Mouse (Mus musculus): ENCODE data around the gene Atg16l1. TPM values are rescaled to one million over a fixed set of nuclear protein-coding genes. Genes with fewer than 3 reads are reported as not detected.

Gene Atg16l1
- 10 to 100 TPM; 25.6 to 27.9 TPM for total RNA-seq (2021)

DNA sequence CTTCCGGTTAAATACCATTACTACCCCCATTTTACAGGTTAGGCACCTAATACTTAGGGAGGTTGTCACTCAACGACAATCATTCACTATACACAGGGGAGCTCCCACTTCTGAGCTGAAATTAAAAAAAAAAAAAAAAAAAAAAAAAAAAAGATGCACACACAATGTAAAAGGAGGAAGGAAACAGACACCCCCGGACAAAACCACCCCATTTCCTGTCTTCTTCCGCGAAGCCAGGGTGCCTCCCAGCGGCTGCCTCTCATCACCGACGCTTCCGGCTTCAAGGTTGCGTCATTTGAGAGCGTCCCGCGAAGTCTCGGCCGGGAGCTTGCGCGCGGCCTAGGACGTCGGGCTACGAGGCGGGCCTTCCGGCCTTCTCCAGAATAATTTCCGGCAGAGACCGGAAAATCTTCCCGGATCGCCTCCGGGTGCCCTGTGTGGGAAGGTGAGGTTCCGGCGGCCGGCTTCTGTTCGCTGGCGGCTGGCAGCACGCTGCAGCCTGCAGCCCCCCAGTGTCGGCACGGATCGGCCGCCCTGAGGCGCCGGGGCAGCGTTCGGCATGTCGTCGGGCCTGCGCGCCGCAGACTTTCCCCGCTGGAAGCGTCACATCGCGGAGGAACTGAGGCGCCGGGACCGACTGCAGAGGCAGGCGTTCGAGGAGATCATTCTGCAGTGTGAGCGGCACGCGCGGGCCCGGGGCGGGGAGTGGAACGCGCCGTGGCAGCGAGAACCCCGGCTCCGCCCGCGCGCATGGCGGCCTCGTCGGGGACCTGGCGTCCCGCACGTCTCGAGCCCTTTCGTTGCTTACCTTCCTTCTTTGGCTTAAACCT, at the start of gene Atg16l1:
Atg16l1 (plus strand) TSS at position 230 of the 830 bp plus-strand sequence.
- intact Hi-C loops (cut with DNase I) = loop anchor here (2.0 to 10.0 kb wide), 3 partner anchors 166 to 541 kb away; partner anchors contain the start of gene Eif4e2
- peak; percentile 96 to 97 for DNase-seq

DNA sequence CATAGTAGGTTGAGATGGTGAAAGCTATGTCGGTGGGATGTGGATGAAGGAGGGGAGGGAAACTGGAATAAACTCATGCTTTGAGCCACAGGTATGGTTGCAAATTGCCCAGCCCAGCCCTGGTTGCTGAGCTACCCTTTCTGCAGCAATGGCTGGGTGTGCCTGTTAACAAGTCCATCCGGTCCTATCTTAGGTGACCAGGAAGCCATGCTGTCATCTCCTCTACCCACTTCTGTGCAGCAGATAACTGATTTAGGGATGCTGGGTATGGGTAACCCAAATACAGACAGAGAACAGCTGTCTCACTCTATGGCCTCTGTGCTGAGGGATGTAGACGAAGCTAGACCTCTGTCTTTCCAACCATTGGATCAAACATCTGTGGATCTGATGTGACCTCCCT, 49.3 kb upstream of the Atg16l1 start:
- intact Hi-C loops (cut with DNase I) = no loop called here
- DNase-seq = no peak

DNA sequence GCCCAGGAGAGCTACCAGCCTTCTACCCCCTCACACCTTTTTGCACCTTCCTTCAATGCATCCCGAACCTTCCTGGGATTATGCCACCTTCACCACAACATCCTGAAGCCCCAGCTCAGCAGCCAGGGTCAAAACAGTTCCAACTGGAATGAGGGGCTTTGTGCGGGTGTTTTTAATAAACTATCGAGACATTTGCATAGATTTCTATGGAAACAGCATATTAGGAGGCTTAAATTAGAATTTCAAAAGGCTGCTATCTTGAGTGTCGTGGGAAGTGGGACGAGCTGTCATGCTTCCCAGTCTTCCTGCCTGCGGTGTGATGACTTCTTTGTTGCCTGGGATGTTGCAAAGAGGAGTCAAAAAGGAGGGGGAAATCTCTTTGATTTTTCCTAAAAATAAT, 46.6 kb upstream of the Atg16l1 start:
- DNase-seq = no peak
- intact Hi-C loops (cut with DNase I) = no loop called here

DNA sequence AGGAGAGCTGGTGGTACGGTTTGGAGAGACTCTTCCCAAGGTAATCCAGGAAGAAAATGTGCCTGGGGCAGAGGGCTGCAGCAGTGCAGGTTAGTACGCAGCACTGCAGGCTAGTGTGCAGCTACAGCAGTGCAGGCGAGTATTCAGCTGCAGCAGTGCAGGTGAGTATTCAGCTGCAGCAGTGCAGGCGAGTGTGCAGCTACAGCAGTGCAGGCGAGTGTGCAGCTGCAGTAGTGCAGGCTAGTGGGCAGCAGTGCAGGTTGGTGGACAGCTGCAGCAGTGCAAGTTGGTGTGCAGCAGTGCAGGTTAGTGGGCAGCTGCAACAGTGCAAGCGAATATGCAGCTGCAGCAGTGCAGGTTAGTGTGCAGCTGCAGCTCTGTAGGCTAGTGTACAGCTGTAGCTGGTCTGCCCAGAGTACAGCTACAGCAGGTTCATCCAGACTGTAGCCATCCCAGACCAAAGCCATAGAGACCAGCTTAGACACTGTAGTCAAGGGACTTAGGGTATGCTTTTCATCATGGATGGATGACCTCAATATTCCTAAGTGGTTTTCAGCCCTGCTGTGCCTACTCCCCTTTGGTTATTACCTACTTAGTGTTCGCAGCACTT, 45.9 kb upstream of the Atg16l1 start:
- intact Hi-C loops (cut with DNase I) = no loop called here
- DNase-seq = no peak

DNA sequence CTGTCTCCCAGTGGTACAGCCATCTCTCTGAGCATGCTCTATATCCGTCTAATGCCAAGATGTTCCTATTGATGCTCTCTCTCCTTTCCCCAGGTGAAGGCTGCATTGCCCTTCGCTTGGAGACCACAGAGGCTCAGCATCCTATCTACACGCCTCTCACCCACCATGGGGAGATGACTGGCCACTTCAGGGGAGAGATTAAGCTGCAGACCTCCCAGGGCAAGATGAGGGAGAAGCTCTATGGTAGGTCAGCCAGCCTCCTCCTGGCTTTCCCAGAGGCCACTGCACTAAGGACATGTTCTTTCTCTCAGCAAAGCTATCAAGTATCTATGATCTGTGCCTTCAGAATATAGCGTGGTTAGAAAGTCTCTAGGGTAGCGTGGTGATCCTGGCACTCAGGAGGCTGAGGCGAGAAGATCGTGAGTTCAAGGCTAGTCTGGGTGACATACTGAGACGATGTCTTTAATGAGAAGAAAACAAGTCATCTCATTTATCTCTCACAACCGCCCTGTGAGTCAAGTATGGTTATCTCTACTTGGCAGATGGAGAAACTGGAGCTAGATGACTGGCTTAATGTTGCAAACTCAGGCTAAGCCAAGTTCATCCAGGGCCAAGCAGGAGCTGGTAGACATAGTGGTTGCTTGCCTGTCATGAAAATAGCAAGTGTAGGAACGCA, 43.6 kb upstream of the Atg16l1 start:
- DNase-seq = no peak
- intact Hi-C loops (cut with DNase I) = no loop called here

DNA sequence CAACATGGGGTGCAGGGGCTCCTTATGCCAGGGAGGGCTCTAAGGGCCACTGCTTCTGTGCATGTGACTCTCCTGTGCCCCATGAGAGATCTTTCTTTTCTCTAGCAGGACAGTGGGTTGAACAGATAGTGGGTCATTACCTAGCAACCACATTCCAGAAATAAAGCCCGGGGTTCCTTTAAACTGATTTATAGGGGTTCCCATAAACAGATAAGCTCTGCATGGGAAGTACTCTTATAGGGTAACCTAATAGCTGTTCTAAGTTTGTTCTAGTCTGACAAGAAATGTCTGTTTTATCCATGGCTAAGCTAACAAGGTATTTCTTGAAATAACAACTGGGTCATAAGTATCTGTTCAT, 43.1 kb upstream of the Atg16l1 start:
- intact Hi-C loops (cut with DNase I) = no loop called here
- no peak for DNase-seq

DNA sequence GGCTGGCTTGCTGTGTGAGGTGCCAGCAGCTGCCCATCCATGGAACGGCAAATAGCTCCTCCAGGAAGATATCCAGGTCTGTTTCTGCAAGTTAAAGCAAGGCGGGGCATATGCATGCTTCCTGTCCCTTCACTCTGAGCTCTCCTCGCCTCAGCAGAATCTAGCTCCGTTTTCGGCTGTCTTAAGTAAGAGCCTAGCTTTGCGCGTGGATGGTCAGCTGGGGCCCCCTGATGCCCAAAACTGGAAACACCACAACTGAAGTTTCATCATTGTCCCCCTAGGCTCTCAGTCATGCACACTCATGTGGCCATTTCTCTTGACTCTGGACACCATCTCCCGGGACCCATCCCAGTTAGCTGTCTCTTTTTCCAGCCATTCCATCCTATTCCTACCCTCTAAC, 34.3 kb upstream of the Atg16l1 start:
- peak; percentile 27 to 53 for DNase-seq
- intact Hi-C loops (cut with DNase I) = loop anchor here (2.0 to 5.0 kb wide), 2 partner anchors 249 to 275 kb away; partner anchors contain the start of gene Snorc

DNA sequence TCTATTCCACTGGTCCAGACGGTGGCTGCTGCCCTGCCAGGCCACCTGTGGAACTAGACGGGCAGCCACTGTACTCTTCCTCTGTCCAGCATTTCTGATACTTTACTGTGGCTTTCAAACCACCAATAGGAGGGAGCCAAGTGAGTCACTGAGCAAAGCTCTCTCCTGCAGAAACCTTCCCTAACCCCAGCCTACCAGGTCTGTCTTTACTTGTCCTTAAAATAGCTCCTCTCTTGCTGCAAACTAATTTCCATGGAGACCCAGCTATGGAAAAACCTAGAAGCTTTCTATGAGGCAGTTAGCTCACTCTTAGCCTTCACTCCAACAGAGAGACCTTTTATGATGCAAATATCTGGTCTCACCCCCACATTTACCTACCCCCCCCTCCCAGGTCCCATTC, 33.6 kb upstream of the Atg16l1 start:
- intact Hi-C loops (cut with DNase I) = loop anchor here (5.0 kb wide), 1 partner anchor 250 kb away; the partner anchor contains the start of gene Snorc
- no peak for DNase-seq

DNA sequence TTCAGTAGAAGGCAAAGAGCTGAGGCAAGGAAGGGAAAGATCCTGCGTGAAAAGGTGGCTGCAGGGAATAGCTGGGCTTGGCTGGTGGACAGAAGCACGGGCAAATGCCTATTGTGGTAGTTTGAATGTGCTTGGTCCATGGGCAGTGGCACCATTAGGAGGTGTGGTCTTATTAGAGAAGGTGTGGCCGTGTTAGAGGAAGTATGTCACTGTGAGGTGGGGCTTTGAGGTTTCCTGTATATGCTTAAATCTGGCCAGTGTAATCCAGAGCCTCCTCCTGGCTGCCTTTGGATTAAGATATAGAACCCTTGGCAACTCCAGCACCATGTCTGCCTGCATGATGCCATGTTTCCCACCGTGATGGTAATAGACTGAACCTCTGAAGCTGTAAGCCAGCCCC, 32.3 kb upstream of the Atg16l1 start:
- intact Hi-C loops (cut with DNase I) = loop anchor here (5.0 kb wide), 1 partner anchor 251 kb away; the partner anchor contains the start of gene Snorc
- no peak for DNase-seq

DNA sequence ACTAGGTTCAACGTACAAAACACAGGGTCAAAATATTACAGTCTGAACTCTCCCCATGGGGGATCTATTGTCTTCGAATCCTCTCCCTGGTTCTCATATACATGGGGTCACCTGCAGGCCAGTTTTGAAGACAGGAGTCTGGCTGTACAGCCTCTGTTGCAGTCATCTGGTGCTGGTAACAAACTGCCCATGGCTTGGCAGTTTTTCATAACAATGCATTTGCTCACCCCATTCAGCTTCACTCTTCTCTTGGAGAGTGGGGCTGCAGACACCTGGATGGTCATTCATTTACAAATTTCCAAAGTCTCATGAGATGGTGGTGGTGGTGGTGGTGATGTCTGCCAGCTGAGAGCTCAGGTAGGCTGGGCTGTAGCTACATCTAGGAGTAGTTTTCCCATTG, 26.6 kb upstream of the Atg16l1 start:
- DNase-seq = no peak
- intact Hi-C loops (cut with DNase I) = no loop called here

DNA sequence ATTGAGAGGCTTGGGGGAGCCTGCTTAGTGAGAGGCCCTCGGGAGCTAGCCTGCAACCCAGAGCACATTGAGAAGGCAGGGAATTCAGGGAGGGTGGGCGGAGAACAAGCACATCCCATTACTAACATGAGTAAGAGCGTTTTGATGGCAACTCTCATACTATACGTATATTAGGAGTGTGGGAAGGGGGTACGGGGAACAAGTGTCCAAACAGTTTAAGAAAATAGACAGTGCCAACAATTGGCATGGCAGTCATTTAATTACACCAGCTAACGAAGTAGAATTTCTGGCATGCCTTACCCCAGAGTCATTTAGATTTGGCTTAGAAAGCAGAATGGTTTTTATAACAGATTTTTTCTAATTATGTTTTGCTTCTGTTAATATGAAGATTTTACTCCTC, 25.8 kb upstream of the Atg16l1 start:
- intact Hi-C loops (cut with DNase I) = loop anchor here (10.0 kb wide), 1 partner anchor 1875 kb away; no protein-coding TSS in a partner anchor
- DNase-seq = no peak

DNA sequence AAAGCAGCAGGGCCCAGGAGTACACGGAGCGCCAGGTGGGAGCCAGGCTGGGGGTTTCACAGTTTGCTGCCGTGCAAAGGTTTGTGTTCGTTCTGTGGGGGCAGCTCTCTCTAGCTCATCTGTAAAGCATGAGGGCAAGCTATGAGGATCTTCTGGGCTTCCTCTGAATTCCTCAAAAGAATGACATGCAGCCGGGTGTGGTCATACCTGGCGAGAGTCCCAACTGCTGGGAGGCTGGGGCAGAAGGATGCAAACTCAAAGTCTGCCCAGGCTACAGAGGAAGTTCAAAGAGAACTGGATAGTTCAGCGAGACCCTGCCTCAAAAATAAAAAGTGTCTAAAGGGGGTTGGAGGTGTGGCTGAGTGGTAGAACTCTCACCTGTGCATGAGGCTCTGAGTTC, 25.4 kb upstream of the Atg16l1 start:
- intact Hi-C loops (cut with DNase I) = loop anchor here (10.0 kb wide), 1 partner anchor 1875 kb away; no protein-coding TSS in a partner anchor
- DNase-seq = no peak

DNA sequence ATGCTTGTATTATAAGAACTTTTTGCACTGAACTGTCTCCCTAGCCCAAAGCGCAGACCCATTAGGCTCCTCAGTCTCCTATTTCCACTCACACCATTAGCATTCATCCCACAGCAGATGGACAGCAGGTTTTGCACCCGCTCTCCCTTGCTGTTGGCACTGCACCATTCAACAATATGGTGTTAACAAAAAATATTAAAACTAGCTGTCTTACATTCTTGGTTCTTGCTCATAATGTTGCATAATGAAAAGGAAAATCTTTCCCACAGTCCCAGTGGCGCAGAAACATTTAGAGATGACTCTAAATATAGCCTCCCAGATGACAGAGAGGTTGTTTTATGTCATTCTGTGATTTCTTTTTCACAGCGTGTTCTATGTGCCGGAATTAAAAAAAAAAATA, 22.5 kb upstream of the Atg16l1 start:
- intact Hi-C loops (cut with DNase I) = loop anchor here (10.0 kb wide), 1 partner anchor 1878 kb away; no protein-coding TSS in a partner anchor
- peak; percentile 18 to 36 for DNase-seq

DNA sequence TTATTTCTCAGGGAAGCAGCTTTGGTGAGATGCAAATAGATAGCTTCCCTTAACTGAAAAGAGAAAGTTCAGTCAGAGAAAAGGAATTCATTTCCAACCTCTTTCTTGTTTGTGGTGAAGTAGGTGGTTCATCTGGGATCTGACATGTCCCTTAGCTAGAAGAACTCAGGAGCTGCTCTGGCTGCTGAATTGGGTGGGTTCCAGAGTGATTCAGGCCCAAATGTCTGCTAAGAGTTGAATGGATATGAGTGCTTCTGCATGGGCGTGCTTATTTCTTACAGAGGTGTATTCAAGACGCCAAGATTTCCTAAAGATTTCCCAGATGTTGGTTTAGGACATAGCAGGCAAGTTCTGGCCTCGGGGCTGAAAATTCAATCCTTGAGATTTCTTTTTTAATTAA, 21.5 kb upstream of the Atg16l1 start:
- intact Hi-C loops (cut with DNase I) = loop anchor here (10.0 kb wide), 1 partner anchor 1879 kb away; no protein-coding TSS in a partner anchor
- DNase-seq = no peak

DNA sequence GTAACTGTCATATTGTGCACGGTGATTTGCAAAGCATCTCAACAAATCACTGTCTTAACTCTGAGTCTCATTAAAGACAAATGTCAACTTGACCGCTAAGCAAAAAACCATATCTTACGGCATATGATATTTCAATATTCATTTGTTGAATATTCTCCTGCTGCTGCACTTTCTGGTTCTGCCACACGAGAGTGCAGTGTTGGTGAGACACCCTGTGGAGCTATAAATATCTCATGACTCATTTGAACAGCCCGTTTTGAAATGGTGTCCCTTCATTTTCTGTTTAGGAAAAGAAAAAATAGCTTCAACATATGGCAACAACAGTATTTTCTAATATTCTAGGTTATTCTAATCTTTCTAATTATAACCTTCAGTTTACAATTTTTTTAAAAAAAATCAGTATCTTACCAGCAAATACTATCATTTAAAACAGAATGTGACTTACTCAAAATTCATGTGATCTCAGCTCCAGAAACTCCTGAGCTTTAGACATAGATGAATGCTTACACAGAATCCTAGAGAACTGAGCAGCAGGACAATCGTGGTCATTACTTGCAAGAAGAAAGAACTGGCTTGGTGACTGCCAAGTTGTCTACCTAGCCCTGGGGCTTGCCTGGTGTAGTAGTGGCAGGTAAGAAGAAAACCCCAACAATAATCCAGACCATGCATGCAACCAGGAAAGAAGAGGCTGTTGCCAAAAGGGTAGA, 14.9 kb upstream of the Atg16l1 start:
- DNase-seq = peak; percentile 16 to 24
- intact Hi-C loops (cut with DNase I) = no loop called here

DNA sequence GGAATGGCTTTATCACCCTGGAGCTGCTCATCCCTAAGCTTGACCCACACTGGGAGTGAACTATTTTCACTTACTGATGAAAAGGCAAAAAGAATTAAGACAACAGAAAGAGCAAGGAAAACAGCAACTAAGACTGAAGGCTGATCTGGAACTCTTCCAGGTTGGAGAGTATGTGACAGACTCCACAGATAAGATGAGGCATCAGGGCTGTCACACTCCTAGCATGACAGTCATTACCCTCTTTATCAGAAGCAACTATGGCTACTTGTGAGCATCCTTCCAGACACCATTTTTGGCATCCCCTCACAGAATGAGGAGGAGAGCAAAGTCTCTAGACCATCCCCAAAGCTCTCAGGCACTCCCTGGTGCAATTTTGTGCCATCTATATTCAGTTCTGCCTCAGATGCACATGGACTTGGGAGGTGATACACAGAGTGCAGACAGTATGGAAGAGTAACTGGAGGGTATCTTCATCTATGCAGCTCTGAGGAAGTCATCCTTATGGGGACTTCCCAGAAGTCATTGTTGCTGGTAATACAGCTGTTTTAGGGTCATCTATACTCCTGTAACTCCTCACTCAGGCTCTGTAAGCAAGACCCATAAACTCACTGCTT, 6.2 kb upstream of the Atg16l1 start:
- no peak for DNase-seq
- intact Hi-C loops (cut with DNase I) = no loop called here

DNA sequence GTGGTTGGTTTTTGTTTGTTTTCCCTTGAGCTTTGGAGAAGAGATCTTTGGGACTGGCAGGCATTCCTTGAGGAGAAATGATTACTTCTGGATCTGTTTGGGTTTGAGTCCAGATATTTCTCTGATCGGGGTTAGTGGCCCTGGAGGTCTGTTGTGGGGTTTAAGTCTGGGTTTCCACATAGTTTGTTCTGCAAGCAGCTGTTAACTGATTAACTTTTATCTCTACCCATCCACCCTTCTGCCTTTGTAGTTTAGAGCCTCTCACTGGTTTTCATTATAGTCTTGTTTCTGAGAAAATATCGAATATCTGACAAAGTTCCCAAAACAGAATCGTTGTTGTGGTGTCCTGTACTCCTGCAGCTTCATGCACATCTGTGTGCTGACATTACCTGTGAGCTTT, 8.2 kb downstream of the Atg16l1 start:
- no peak for DNase-seq
- intact Hi-C loops (cut with DNase I) = no loop called here

DNA sequence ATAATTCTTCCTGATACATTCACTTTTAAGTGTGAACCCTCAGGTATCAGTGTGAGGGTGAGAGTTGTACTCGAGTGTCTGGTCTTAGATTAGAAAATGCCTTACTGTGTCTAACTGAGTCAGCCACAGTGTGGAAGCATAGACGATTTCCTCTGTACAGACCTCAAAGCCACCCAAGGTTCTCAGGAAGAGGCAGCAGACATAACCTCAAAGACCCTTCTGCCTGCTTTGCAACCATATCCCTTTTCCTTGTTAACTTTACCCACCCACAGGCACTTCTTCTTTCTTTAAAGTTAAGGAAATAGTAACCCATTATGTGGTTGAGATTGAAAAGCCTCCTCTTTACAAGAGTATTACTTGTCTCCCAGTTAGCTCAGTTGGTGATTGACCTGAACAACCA, 10.1 kb downstream of the Atg16l1 start:
- intact Hi-C loops (cut with DNase I) = no loop called here

DNA sequence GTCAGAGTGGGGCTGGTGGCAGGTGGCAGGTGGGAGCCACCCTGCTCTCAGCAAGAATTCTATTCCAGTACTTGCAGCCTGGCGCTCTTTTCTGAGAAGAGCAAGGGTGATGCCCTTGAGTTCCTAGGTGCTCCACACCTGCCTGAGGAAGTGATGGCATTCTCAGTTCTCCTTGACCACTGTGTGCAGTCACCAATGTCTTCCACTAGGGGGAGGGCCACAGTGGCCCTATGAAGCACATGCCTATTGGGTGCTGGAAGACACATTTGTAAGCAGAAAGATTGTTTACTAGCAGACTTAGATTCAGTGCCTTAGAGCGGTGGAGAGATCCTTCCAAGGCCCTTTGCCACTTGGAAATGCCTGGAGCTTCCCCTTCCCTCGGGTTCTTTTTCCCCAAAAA, 10.6 kb downstream of the Atg16l1 start:
- DNase-seq = peak; percentile 21 to 23
- intact Hi-C loops (cut with DNase I) = no loop called here

More for the DNA sequence above, 10.1 kb downstream of the Atg16l1 start:
- no peak for DNase-seq

DNA sequence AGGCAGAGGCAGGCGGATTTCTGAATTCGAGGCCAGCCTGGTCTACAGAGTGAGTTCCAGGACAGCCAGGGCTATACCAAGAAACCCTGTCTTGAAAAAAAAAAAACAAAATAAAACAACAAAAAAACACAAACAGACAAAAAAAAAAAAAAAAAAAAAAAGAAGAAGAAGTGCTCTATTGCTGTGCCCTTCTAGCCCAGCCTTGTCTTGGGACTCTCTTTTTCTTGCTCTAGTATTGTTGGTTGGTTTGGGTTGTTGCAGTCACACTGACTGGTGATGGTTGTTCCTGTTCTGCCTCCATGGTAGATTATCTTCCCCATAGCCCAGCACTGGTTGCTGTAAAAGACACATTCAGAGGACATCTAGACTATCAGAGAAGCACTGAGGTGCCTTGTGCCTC, 13.6 kb downstream of the Atg16l1 start:
- intact Hi-C loops (cut with DNase I) = no loop called here
- no peak for DNase-seq

Measured in heart, postnatal 10 days (tissue).